Mouse (Mus musculus) liver, postnatal 0 days (tissue): ENCODE data around the gene Rpl35a. TPM values are rescaled to one million over a fixed set of nuclear protein-coding genes. Genes with fewer than 3 reads are reported as not detected.

ENCODE experiments used
- ATAC-seq: fragments of 200-750 bp; cut with Nextera tagmentation; 2 replicates; pipeline ENCODE4 v1.8.0; 2017; ENCODE audit warnings: mild to moderate bottlenecking, moderate library complexity
- DNase-seq: peaks from one replicate; pipeline ENCODE4 v3.0.0-alpha.2; 2016
- H3K27ac ChIP-seq: fragments of 300-500 bp; sonication (generic); 2 replicates; pipeline ENCODE4 v1.5.1; 2014; ENCODE audit warnings: antibody characterized with exemption, moderate library complexity, mild to moderate bottlenecking, low read depth
- H3K27me3 ChIP-seq: fragments of 300-500 bp; sonication (generic); 2 replicates; pipeline ENCODE4 v1.6.1; 2014; ENCODE audit warnings: low read length, control low read depth, mixed read lengths; ENCODE audit not compliant: insufficient read depth
- H3K36me3 ChIP-seq: fragments of 300-500 bp; sonication (generic); replicated peaks from 2 replicates; pipeline ENCODE4 v1.6.1; 2014; ENCODE audit warnings: mild to moderate bottlenecking, control low read depth, low read length, moderate library complexity, mixed read lengths; ENCODE audit not compliant: insufficient read depth
- H3K4me1 ChIP-seq: fragments of 300-500 bp; sonication (generic); 2 replicates; pipeline ENCODE4 v1.6.1; 2014; ENCODE audit warnings: antibody characterized with exemption, mild to moderate bottlenecking, control low read depth; ENCODE audit not compliant: insufficient read depth
- H3K4me2 ChIP-seq: fragments of 300-500 bp; sonication (generic); 2 replicates; pipeline ENCODE4 v1.6.1; 2014; ENCODE audit warnings: low read depth, mild to moderate bottlenecking, low read length, moderate library complexity, mixed read lengths
- H3K4me3 ChIP-seq: fragments of 300-500 bp; sonication (generic); 2 replicates; pipeline ENCODE4 v1.5.1; 2014; ENCODE audit warnings: low read depth, low read length
- H3K9ac ChIP-seq: fragments of 300-500 bp; sonication (generic); replicated peaks from 2 replicates; pipeline ENCODE4 v1.6.1; 2014; ENCODE audit warnings: mild to moderate bottlenecking, moderate library complexity
- H3K9me3 ChIP-seq: fragments of 300-500 bp; sonication (generic); 2 replicates; pipeline ENCODE4 v1.6.1; 2016; ENCODE audit warnings: mild to moderate bottlenecking, control low read depth, low read length, mixed read lengths
- CTCF ChIP-seq: sonication (generic); IDR thresholded peaks from 2 replicates; pipeline ENCODE4 v1.5.1; 2016; ENCODE audit warnings: antibody characterized with exemption, low read depth
- EP300 ChIP-seq: IDR thresholded peaks from 2 replicates; pipeline ENCODE4 v1.6.1; 2016; ENCODE audit warnings: antibody characterized with exemption, low read depth, mild to moderate bottlenecking
- WGBS: fragments of 180-500 bp; shearing (Covaris S2); extraction: QIAGEN DNeasy Blood & Tissue Kit; methylation state at CpG from one replicate; pipeline ENCODE4 v1.1.7; 2014; ENCODE audit not compliant: insufficient replicate concordance; 5-methylcytosine and 5-hydroxymethylcytosine counted together
- polyA plus RNA-seq: library from polyadenylated mRNA; unstranded; fragments of >200 nt; fragmentation: Nextera tagmentation; extraction: Ambion mirVana; gene quantifications from 2 replicates; pipeline ENCODE4 v1.2.1, GENCODE M21; 2015

Gene Rpl35a
- polyA plus RNA-seq, 1 experiment from 2014 or later: 574 TPM

DNA sequence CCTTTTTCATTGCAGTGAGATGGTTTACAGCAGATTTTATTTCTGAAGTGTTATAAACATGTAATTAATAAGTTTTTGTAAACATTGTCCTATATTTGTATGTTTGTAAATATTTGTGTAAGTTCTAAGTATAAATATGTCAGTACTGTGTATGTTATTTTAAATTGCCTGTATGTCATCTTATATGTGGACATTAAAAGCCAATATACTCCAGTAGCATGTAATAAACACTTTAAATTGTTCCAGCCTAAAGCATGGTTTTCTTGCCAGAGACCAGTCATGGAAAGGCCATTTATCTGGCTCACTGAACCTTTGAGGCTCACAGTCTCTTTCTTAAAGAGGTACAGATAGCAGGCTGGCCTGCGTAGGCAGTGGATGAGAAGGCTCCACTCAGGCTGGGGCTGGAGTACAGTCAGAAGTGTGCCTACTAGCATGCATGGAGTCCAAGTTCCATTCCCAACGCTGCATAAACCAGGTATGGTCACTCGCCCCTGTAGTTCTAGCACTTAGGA is 40.8 kb upstream of the Rpl35a start:
- no peaks in the 10 kb centered on the region for H3K9me3 ChIP-seq
- no peak overlapping the region for H3K4me2 ChIP-seq
- ATAC-seq (no peak), DNase-seq (no peak)
- H3K36me3 ChIP-seq: peaks cover 30% of the 10 kb centered on the region
- H3K27ac ChIP-seq: no peak overlapping the region
- no peaks in the 10 kb centered on the region for H3K4me1 ChIP-seq
- TF ChIP-seq EP300: no peak
- TF ChIP-seq CTCF: no peak
- no peak overlapping the region for H3K9ac ChIP-seq
- no peaks in the 10 kb centered on the region for H3K27me3 ChIP-seq
- 81% methylated on average over 3 of the region's 3 CpGs for WGBS
- H3K4me3 ChIP-seq: no peak overlapping the region

DNA sequence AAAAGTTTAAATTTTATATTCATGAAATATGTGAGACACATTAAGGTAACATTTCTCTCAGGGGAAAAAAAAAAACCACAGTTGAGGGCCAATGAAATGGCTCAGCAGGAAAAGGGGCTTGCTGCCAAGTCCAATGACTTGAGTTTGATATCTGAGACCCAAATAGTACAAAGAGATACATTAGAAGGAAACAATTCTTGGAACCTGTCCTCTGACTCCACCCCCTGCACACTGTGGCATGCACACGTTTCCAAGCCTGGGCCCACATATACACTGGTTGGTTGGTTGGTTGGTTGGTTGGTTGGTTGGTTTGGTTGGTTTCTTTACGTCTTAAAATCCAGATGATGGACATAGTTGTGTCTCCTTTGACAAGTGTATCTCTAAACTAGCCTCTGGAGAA is 40.3 kb upstream of the Rpl35a start:
- Histone ChIP-seq H3K27me3 (no peaks in the 10 kb centered on the region), H3K36me3 (peaks cover 27% of the 10 kb centered on the region), H3K27ac (no peak overlapping the region), H3K9me3 (no peaks in the 10 kb centered on the region), H3K4me3 (no peak overlapping the region), H3K4me2 (no peak overlapping the region), H3K4me1 (no peaks in the 10 kb centered on the region), H3K9ac (no peak overlapping the region)
- ATAC-seq: no peak
- no peak for TF ChIP-seq CTCF
- no peak for TF ChIP-seq EP300
- no peak for DNase-seq
- WGBS: 76% methylated on average over 2 of the region's 2 CpGs

DNA sequence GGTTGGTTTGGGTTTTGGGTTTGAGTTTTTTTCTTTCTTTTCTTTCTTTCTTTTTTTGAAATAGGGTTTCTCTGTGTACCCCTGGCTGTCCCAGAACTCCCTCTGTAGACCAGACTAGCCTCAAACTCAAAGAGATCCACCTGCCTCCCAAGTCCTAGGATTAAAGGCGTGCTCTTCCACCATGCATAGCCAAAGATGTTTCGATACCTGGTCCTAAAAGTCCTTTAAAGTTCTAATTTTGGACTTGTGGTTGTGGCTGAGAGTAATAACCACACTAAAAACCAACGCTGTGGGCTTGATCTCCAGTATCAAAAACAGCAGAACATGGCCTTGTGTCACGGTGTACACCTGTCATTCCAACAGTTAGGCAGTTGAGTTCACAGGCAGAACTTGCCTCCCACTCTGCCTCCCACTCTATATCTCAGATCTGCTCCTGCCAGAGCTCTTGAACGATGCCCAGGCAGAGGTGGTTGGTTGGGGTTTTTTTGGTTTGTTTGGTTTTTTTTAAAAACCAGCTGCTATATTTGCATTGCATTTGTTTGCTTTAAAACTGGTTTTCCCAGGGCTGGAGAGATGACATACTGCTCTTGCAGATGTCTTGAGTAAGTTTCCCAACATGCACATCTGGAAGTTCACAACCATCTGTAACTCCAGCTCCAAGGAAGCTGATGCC is 38.4 kb upstream of the Rpl35a start:
- whole genome bisulfite sequencing: 60% methylated on average over 5 of the region's 5 CpGs
- Histone ChIP-seq H3K9ac (no peak overlapping the region), H3K36me3 (peaks cover 22% of the 10 kb centered on the region), H3K27ac (no peak overlapping the region), H3K4me2 (no peak overlapping the region), H3K9me3 (no peaks in the 10 kb centered on the region), H3K4me1 (no peaks in the 10 kb centered on the region), H3K27me3 (no peaks in the 10 kb centered on the region), H3K4me3 (no peak overlapping the region)
- no peak for TF ChIP-seq CTCF
- no peak for TF ChIP-seq EP300
- no peak for ATAC-seq
- DNase-seq: no peak

GRCm38 (mm10) chr16:33019117-33019770 is 37.0 kb upstream of the Rpl35a start:
- Histone ChIP-seq H3K27me3 (no peaks in the 10 kb centered on the region), H3K4me2 (peak overlapping the region; percentile 53), H3K4me3 (peak overlapping the region; percentile 8; the same call in 1 of the 2 replicates), H3K27ac (peak overlapping the region; percentile 29), H3K36me3 (peaks cover 8% of the 10 kb centered on the region), H3K4me1 (no peaks in the 10 kb centered on the region), H3K9me3 (no peaks in the 10 kb centered on the region), H3K9ac (peak overlapping the region; percentile 41; the same call in 1 of the 2 replicates)
- DNase-seq (no peak), ATAC-seq (peak; percentile 58; the same call in 1 of the 2 replicates)
- TF ChIP-seq CTCF (no peak), EP300 (no peak)
- WGBS: 55% methylated on average over 21 of the region's 21 CpGs

GRCm38 (mm10) chr16:33021381-33021780 is 34.9 kb upstream of the Rpl35a start:
- DNase-seq (no peak), ATAC-seq (no peak)
- H3K36me3 ChIP-seq: no peaks in the 10 kb centered on the region
- no peak overlapping the region for H3K4me3 ChIP-seq
- no peak overlapping the region for H3K27ac ChIP-seq
- WGBS: 68% methylated on average over 3 of the region's 3 CpGs
- no peaks in the 10 kb centered on the region for H3K4me1 ChIP-seq
- TF ChIP-seq CTCF (no peak), EP300 (no peak)
- no peaks in the 10 kb centered on the region for H3K9me3 ChIP-seq
- no peak overlapping the region for H3K4me2 ChIP-seq
- no peak overlapping the region for H3K9ac ChIP-seq
- no peaks in the 10 kb centered on the region for H3K27me3 ChIP-seq

GRCm38 (mm10) chr16:33023750-33024149 is 32.5 kb upstream of the Rpl35a start:
- 3% methylated on average over 4 of the region's 4 CpGs for WGBS
- no peak overlapping the region for H3K4me3 ChIP-seq
- peak; percentile 98 for TF ChIP-seq CTCF
- no peak for TF ChIP-seq EP300
- ATAC-seq (peak; percentile 75), DNase-seq (peak; percentile 90)
- no peaks in the 10 kb centered on the region for H3K27me3 ChIP-seq
- H3K9ac ChIP-seq: no peak overlapping the region
- no peaks in the 10 kb centered on the region for H3K4me1 ChIP-seq
- H3K4me2 ChIP-seq: no peak overlapping the region
- H3K36me3 ChIP-seq: no peaks in the 10 kb centered on the region
- no peak overlapping the region for H3K27ac ChIP-seq
- no peaks in the 10 kb centered on the region for H3K9me3 ChIP-seq
